Mouse (Mus musculus) heart, embryonic 15.5 days (tissue): ENCODE results near the gene Hdac10. TPM values are rescaled to one million over a fixed set of nuclear protein-coding genes. Genes with fewer than 3 reads are reported as not detected.

ENCODE experiments used
- ATAC-seq: fragments of 200-750 bp; cut with Nextera tagmentation; replicated peaks from 2 replicates; pipeline ENCODE4 v1.8.0; 2017; ENCODE audit warnings: low read depth, moderate TSS enrichment; ENCODE audit not compliant: insufficient number of reproducible peaks, insufficient read depth, low FRiP score
- H3K27ac ChIP-seq: fragments of 300-500 bp; sonication (generic); 2 replicates; pipeline ENCODE4 v1.5.1; 2015; ENCODE audit warnings: mild to moderate bottlenecking, inconsistent platforms
- H3K27me3 ChIP-seq: fragments of 300-500 bp; sonication (generic); 2 replicates; pipeline ENCODE4 v1.6.1; 2015; ENCODE audit warnings: inconsistent platforms
- H3K36me3 ChIP-seq: fragments of 300-500 bp; sonication (generic); 2 replicates; pipeline ENCODE4 v1.6.1; 2015; ENCODE audit warnings: mild to moderate bottlenecking, inconsistent platforms
- H3K4me1 ChIP-seq: fragments of 300-500 bp; sonication (generic); replicated peaks from 2 replicates; pipeline ENCODE4 v1.6.1; 2015; ENCODE audit warnings: inconsistent platforms
- H3K4me2 ChIP-seq: fragments of 300-500 bp; sonication (generic); 2 replicates; pipeline ENCODE4 v1.6.1; 2015; ENCODE audit warnings: inconsistent platforms, mild to moderate bottlenecking, moderate library complexity
- H3K4me3 ChIP-seq: fragments of 300-500 bp; sonication (generic); 2 replicates; pipeline ENCODE4 v1.5.1; 2015; ENCODE audit warnings: mild to moderate bottlenecking, inconsistent platforms
- H3K9ac ChIP-seq: fragments of 300-500 bp; sonication (generic); 2 replicates; pipeline ENCODE4 v1.6.1; 2015; ENCODE audit warnings: mild to moderate bottlenecking, inconsistent platforms
- H3K9me3 ChIP-seq: fragments of 300-500 bp; sonication (generic); replicated peaks from 2 replicates; pipeline ENCODE4 v1.6.1; 2016; ENCODE audit warnings: inconsistent platforms
- WGBS: fragments of 180-500 bp; shearing (Covaris S2); methylation state at CpG from one replicate; pipeline ENCODE4 v1.1.7; 2015; ENCODE audit warnings: mixed read lengths; 5-methylcytosine and 5-hydroxymethylcytosine counted together
- polyA plus RNA-seq: library from polyadenylated mRNA; unstranded; fragments of >200 nt; fragmentation: Nextera tagmentation; extraction: Ambion mirVana; gene quantifications from 2 replicates; pipeline ENCODE4 v1.2.1, GENCODE M21; 2015

The Hdac10 gene
- 14.8 and 18.2 TPM in 2 replicates for polyA plus RNA-seq

DNA sequence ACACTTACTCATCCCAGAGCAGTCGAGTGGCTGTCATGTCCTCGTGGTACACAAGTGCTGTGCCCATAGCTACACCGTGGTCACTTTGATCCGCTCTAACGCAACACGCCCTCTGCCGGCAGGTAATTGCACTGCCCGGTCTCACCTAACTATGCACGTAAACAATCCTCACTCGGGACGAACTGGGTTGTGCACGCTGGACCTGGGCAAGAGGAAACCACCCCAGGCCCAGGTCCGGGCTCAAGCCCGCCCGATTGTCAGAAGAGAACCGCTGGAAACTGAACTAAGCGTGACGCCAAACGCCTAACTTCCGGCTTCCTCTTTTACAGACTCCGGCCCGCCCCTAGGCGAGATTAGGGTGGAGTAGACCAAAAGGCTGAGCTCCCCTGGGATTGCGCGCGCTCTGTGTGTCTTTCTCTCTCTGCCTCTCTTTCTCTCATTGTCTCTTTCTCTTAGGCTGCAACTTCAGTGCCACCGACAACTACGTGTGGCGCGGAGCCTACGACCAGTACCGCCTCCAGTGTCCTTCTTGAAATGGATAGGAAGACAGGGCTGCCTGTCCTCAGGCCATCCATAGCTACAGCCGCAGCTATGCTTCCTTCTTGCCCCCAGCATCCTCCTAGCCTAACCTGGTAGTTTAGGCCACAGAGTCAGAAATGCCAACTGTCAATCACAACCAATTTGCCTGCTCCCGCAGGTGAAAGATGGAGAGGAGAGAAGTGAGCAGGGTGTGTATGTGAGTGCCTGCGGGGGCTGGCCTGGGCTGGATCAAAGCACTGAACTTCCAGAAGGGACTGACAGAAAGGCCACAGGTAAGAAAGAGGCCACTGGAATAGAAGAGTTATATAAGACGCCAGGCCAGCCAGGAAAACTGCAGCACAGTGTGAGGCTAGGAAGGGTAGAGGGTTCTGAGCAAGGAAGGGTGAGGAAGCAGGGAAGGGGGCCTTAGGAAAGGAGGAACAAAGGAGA is at the start of gene Hdac10:
Gene Hdac10, minus strand, starts transcription at position 319 of the 969 bp plus-strand sequence.
- Histone ChIP-seq H3K4me3 (peak within 1 kb of the TSS; percentile 84), H3K27ac (peak within 1 kb of the TSS; percentile 89), H3K36me3 (peaks cover 8% of the 10 kb centered on the region; the same call in 1 of the 2 replicates), H3K27me3 (no peaks in the 10 kb centered on the region), H3K4me2 (peak within 1 kb of the TSS; percentile 93), H3K9ac (peak within 1 kb of the TSS; percentile 78), H3K4me1 (peaks cover 18% of the 10 kb centered on the region), H3K9me3 (no peaks in the 10 kb centered on the region)
- WGBS, result 3% methylated on average over 36 of the region's 36 CpGs
- peak; percentile 79 for ATAC-seq

GRCm38 (mm10) chr15:89177576-89178259 is 49.2 kb upstream of the Hdac10 start:
- H3K4me1 ChIP-seq, result peaks cover 90% of the 10 kb centered on the region
- H3K27me3 ChIP-seq, result no peaks in the 10 kb centered on the region
- peak overlapping the region; percentile 92 for H3K27ac ChIP-seq
- no peak for ATAC-seq
- 44% methylated on average over 4 of the region's 4 CpGs for WGBS
- H3K9ac ChIP-seq, result no peak overlapping the region
- peak overlapping the region; percentile 94 for H3K4me2 ChIP-seq
- no peaks in the 10 kb centered on the region for H3K36me3 ChIP-seq
- peak overlapping the region; percentile 12; the same call in 1 of the 2 replicates for H3K4me3 ChIP-seq
- no peaks in the 10 kb centered on the region for H3K9me3 ChIP-seq

GRCm38 (mm10) chr15:89177121-89177520 is 48.6 kb upstream of the Hdac10 start:
- Histone ChIP-seq H3K27ac (peak overlapping the region; percentile 92), H3K27me3 (no peaks in the 10 kb centered on the region), H3K4me3 (peak overlapping the region; percentile 12), H3K36me3 (no peaks in the 10 kb centered on the region), H3K4me1 (peaks cover 90% of the 10 kb centered on the region), H3K9me3 (no peaks in the 10 kb centered on the region), H3K4me2 (peak overlapping the region; percentile 94), H3K9ac (0 out of 2 replicates have a peak overlapping the region, but pooled peaks have one; percentile 1)
- 9% methylated on average over 5 of the region's 5 CpGs for WGBS
- peak; percentile 23; the same call in 1 of the 2 replicates for ATAC-seq

DNA sequence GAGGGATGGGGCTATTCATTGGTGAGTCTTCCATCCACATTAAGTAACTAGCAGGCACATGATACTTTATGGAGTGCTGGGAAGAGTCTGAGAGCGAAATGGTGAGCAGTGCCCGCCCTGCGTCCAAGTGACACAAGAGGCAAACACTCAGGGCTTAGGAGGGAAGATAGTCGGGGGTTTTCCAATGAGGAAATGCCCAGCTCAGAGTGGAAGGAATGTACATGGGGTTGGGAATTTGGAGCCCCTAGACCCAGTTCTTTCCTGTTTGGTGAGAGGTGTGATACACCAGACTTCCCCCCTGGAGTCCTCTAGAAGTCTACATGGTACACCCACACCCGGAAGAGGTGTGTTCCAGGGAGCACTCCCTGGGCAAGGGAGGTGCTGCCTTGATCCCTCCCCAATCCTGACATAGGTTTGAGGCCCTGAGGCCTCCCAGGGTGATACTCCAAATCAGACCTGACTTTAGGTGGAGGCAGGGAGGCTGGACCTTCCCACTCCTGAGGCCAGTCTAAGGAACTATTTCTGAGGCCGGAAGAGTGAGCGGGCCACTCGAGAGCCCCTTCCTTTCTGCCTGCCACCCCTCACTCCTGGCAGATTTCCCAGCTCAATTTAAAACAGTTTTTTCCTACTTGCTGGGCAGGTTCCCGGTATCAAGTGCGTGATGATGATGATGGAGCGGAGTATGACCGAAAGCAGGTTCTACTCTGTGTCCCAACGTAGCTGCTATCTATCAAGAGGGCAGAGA is 47.1 kb upstream of the Hdac10 start:
- H3K27ac ChIP-seq, result peak overlapping the region; percentile 33; the same call in 1 of the 2 replicates
- H3K27me3 ChIP-seq, result no peaks in the 10 kb centered on the region
- H3K4me1 ChIP-seq, result peaks cover 92% of the 10 kb centered on the region
- ATAC-seq, result no peak
- H3K9ac ChIP-seq, result no peak overlapping the region
- no peak overlapping the region for H3K4me3 ChIP-seq
- WGBS, result 58% methylated on average over 13 of the region's 13 CpGs
- no peak overlapping the region for H3K4me2 ChIP-seq
- H3K36me3 ChIP-seq, result no peaks in the 10 kb centered on the region
- no peaks in the 10 kb centered on the region for H3K9me3 ChIP-seq

- Histone ChIP-seq H3K4me2 (no peak overlapping the region), H3K9ac (no peak overlapping the region), H3K27ac (0 out of 2 replicates have a peak overlapping the region, but pooled peaks have one; percentile 33)
These were observed 46.4 kb upstream of the Hdac10 start for GRCm38 (mm10) chr15:89174889-89175339.

GRCm38 (mm10) chr15:89173906-89174214 is 45.4 kb upstream of the Hdac10 start:
- Histone ChIP-seq H3K36me3 (no peaks in the 10 kb centered on the region), H3K9ac (peak overlapping the region; percentile 67), H3K4me1 (peaks cover 99% of the 10 kb centered on the region), H3K4me2 (peak overlapping the region; percentile 97), H3K4me3 (peak overlapping the region; percentile 59), H3K9me3 (no peaks in the 10 kb centered on the region), H3K27ac (peak overlapping the region; percentile 50; the same call in 1 of the 2 replicates), H3K27me3 (no peaks in the 10 kb centered on the region)
- ATAC-seq, result 0 out of 2 replicates have a peak, but pooled peaks have one; percentile 16
- WGBS, result 3% methylated on average over 15 of the region's 15 CpGs

More at GRCm38 (mm10) chr15:89174889-89175339, 46.4 kb upstream of the Hdac10 start:
- H3K36me3 ChIP-seq, result no peaks in the 10 kb centered on the region
- no peak overlapping the region for H3K4me3 ChIP-seq
- no peaks in the 10 kb centered on the region for H3K9me3 ChIP-seq
- WGBS, result 49% methylated on average over 11 of the region's 11 CpGs
- peaks cover 98% of the 10 kb centered on the region for H3K4me1 ChIP-seq
- H3K27me3 ChIP-seq, result no peaks in the 10 kb centered on the region
- ATAC-seq, result no peak

DNA sequence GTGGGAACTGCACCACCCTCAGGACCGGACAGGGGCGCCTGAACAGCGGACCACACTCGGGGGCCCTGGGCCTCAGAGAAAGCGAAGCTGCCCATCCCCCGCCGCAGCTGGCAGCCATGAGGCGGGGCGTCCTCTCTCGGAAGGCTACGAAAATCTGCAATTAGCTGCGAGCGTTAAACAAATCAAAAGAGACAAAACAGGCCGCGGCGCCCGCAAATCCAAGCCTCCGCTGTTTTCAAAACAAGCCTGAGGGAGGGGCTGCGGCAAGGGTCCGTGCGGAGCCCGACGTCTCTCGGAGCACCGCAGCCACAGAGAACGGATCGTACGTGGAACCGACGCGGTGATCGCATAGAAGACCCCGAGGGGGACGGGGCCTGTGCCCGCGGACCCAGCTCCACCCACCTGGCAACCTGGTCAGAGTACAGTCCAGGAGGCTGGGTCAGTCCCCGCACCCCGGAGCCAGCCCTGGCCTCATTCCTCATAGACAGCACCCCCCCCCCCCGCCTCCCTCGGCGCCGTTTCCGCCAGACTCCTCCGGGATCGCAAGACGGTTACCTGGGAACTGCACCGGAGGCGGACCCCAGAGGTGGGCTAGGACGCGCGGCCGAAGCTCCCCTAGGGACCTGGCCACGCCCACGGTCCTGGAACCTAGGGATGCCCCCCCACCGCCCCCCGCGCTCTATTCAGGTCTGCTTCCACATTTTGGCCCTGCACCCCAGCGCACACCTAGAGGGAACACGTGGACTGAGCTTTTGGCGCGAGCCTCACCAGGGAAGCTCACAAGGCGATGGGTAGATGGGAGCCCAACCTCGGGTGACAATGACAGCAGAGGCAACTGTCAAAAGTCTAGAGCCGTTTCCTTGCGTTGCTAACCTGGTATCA is 44.8 kb upstream of the Hdac10 start:
- ATAC-seq, result no peak
- Histone ChIP-seq H3K9me3 (no peaks in the 10 kb centered on the region), H3K27me3 (no peaks in the 10 kb centered on the region), H3K36me3 (no peaks in the 10 kb centered on the region), H3K4me2 (peak overlapping the region; percentile 97), H3K4me3 (peak overlapping the region; percentile 59), H3K9ac (peak overlapping the region; percentile 67), H3K27ac (peak overlapping the region; percentile 50), H3K4me1 (peaks cover 98% of the 10 kb centered on the region)
- under 1% methylated on average over 63 of the region's 65 CpGs for WGBS

DNA sequence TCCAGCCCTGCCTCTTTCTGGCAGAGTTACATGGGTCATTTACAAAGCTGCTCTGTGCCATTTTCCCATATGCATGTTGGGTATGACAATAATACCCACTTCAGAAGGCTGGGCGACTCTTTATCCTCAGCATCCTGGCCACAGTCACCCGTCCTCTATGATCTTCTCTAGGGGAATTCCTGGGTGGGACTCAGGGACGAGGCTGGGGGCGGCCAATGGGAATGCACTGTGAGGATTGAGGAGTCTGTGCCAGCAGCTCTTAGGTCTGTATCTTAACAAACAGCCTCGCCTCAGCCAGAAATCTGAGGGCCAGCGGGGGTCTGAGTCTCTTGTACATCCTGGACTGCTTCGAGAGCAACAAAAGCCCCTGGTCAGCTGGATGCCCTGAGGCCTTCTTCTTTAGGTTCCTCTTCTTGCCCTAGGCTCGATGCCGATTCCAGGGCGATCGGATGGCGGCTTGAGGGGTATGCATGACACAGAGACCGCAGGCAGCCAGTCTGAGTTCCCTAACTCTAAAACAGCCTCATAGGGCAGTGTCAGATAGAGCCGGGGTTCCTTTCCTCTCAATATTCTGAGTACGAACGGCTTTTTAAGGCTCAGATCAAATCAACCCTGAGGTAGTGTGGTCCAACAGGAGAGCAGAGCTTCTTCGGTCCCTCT is 43.9 kb upstream of the Hdac10 start:
- no peaks in the 10 kb centered on the region for H3K27me3 ChIP-seq
- no peak for ATAC-seq
- H3K9ac ChIP-seq, result peak overlapping the region; percentile 67; the same call in 1 of the 2 replicates
- no peaks in the 10 kb centered on the region for H3K9me3 ChIP-seq
- H3K4me2 ChIP-seq, result peak overlapping the region; percentile 97
- 46% methylated on average over 17 of the region's 17 CpGs for WGBS
- peaks cover 94% of the 10 kb centered on the region for H3K4me1 ChIP-seq
- H3K27ac ChIP-seq, result peak overlapping the region; percentile 50
- H3K4me3 ChIP-seq, result peak overlapping the region; percentile 59
- peaks cover 8% of the 10 kb centered on the region; the same call in 1 of the 2 replicates for H3K36me3 ChIP-seq

- Histone ChIP-seq H3K9ac (no peak overlapping the region; the same call in 1 of the 2 replicates), H3K27me3 (no peaks in the 10 kb centered on the region), H3K4me1 (peaks cover 85% of the 10 kb centered on the region), H3K9me3 (no peaks in the 10 kb centered on the region), H3K4me3 (no peak overlapping the region), H3K36me3 (peaks cover 17% of the 10 kb centered on the region), H3K4me2 (no peak overlapping the region), H3K27ac (peak overlapping the region; percentile 35; the same call in 1 of the 2 replicates)
- WGBS, result 87% methylated on average over 5 of the region's 5 CpGs
- no peak for ATAC-seq
These were observed 43.1 kb upstream of the Hdac10 start for GRCm38 (mm10) chr15:89171526-89172051.
